Mouse (Mus musculus): ENCODE measurements around the gene Nipsnap2.
"Not testable (repeated sequence)": the region's sequence is repeated elsewhere in the genome, so short reads cannot be mapped to it uniquely, and the experiment has no call there.

Gene Nipsnap2

GRCm38 (mm10) chr5:129761865-129762540, 37.1 kb downstream of the Nipsnap2 start:
- no peak for DNase-seq

GRCm38 (mm10) chr5:129770443-129771355, 45.8 kb downstream of the Nipsnap2 start:
- no peak for DNase-seq

GRCm38 (mm10) chr5:129772433-129772832, 47.6 kb downstream of the Nipsnap2 start:
- DNase-seq, result no peak

DNA sequence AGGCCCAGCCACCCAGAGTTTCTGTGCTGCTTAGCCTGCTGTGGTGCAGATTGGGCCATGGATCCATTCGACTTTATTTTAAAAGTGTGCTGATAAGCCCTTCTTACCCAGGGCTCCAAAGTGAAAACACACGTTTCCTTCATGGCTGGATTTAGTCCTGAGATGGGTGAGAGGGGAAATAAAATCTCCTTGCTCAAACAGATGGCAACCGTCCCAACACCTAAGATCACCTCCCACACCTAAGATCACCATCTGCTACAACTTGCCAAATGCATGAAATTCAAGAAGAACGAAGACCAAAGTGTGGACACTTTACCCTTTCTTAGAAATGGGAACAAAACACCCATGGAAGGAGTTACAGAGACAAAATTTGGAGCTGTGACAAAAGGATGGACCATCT, 48.5 kb downstream of the Nipsnap2 start:
- not testable (repeated sequence) for DNase-seq

- no peak for DNase-seq
These were observed 49.8 kb downstream of the Nipsnap2 start for GRCm38 (mm10) chr5:129774661-129775060.

DNA sequence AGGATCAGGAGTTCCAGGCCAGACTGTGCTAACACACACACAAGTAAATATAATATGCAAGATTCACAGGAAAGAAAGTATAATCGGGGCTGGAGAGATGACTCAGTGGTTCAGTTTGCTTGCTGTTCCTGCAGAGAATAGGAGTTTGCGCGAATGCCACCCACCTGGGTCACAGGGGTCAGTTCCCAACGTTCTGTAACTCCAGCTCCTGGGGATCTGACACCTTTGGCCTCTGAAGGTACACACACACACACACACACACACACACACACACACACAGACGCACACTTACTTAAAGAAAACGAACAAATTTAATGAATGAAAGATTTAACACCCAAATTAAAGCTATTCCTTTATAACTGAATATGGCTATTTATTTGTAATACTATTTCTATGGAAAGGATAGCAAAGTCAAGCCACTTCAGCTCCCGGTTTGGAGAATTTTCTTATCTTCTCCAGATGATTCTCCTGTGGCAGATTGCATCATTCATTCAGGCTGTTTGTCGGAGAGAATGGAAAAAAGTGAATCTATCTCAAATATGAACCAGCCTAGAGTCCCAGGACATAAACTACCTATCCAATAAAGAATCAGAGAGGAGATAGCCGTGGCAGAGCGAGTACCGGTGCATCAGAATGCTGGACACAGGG, 53.6 kb downstream of the Nipsnap2 start:
- DNase-seq, result no peak

- DNase-seq, result peak; percentile 74
These were observed 54.3 kb downstream of the Nipsnap2 start for GRCm38 (mm10) chr5:129778996-129779716.

DNA sequence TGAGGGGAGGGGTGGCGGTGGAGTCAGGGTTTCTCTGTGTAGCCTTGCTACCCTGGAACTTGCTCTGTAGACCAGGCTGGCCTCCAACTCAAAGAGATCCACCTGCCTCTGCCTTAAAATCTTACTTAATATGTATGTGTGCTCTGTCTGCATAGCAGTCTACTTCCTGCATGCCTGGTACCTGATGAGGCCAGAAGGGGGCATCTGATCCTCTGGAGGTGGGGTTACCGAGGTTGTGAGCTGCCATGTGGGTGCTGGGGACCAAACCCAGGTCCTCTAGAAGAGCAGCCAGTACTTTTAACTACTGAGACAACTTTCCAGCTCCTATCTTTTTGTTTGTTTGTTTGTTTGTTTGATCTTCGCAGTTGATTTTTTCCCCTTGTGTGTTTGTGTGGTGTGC, 55.3 kb downstream of the Nipsnap2 start:
- no peak for DNase-seq

GRCm38 (mm10) chr5:129782211-129782610, 57.3 kb downstream of the Nipsnap2 start:
- DNase-seq, result no peak

GRCm38 (mm10) chr5:129785235-129785870, 60.5 kb downstream of the Nipsnap2 start:
- DNase-seq, result no peak

- no peak for DNase-seq
These were observed 61.3 kb downstream of the Nipsnap2 start for GRCm38 (mm10) chr5:129786161-129786560.

DNA sequence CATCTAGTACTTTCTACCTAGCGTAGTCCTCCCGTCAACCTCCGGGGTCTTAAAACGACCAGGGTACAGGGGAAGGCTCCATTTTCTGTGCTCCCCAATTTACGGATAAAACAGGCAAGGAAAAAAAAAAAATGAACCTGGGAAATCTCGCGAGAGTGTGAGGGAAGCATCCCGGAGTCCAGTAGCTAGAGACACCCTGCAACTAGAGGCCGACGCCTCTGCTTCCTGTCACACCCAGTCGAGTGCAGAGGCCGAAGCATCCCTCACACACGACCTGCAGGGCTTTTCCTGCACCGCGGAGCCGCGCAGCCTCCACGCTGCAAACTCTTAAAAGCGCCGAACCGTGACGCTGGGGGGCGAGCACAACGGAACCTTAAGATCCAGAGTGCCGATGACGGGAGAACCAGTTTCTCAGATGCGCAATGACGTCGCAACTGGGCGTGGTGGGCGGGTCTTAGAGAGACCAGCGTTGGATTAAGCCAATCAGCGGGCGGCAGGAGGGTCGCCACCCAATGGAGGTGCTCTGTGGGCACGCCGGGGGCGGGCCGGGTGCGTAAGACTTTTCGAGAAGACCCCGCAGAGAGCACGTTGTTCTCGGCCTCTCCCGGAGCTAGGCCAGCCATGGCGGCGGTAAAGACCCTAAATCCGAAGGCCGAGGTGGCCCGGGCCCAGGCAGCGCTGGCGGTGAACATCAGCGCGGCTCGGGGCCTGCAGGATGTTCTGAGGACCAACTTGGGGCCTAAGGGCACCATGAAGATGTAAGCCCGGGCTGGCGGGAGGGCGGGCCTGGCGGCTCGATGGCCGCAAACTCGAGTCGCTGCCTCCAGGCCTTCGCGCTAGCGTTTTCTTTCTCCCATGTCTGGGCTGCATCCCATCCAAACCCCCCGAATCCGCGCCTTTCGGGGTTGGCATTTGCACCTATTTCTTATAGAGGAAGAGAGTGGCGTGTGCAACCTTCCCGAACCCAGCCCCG, 62.2 kb downstream of the Nipsnap2 start, which contains the start of gene Psph:
Gene Psph (minus strand): TSS at position 632 of the 973 bp plus-strand sequence.
- DNase-seq, result peak; percentile 97

DNA sequence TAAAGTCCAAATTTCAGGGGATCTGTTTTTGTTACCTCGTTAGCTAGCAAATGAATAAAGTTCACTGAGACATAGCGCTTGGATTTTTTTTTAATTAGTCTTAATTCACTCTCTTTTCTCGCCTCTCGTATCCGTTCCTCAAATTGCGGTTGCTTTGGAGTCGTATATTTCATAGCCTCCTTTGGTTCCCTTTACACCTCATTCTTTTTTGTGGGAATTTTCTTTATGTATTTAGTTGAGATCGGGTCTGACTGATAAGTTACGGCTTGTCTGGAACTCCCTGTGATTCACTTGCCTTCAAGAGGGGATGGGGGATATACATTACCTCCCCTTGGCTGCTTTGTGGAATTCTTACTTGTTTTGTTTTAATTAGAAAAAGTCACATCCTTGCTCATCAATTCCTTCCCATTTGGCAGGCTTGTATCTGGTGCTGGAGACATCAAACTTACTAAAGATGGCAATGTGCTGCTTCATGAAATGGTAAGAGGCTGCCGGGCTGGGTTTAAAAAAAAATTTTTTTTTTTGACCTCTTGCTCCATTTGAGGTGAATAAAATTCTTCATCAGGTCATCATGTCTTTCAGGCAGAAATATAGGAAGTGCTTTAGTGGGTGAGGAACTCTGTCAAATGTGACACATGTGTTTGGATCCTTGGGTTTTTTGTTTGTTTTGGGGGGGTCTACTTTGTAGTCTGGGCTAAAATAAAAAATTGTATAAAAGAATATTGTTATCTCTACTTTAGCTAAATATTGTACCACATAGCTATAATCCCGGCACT, 63.1 kb downstream of the Nipsnap2 start:
- DNase-seq, result no peak

DNA sequence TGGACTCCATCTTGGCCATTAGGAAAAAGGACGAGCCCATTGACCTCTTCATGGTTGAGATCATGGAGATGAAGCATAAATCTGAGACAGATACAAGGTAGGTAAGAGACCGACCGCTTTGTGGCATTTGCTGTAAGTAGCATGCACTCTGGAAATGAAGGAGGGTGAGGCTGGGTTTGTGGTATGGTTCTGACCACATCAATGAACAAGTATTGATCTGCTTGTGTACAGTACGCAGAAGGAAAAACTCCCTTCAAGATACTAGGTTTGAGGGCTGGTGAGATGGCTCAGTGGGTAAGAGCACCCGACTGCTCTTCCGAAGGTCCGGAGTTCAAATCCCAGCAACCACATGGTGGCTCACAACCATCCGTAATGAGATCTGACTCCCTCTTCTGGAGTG, 65.7 kb downstream of the Nipsnap2 start:
- DNase-seq, result not testable (repeated sequence)
